Mouse (Mus musculus): ENCODE measurements at regions not wholly inside any gene's neighbourhood (a gene's known extent, or its start where the extent isn't known, plus 50 kb on each side); places are given as distances from the start of the nearest gene placed in this dataset.
A peak's percentile ranks its signal among the peaks of the same experiment; 100 is the strongest.

DNA sequence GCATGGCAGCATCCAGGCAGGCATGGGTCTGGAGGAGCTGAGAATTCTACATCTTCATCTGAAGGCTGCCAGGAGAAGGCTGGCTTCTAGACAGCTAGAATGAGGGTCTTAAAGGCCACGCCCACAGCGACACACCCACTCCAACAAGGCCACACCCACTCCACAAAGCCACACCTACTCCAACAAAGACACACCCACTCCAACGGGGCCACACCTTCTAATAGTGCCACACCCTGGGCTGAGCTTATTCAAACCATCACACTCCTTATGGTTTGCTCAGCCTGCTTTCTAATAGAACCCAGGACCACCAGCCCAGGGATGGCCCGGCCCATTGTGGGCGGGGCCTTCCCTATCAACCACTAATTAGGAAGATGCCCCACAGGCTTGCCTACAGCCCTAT is 149.0 kb downstream of the 2410131K14Rik start:
- Histone ChIP-seq H3K4me2 (replicated peaks; ENCODE audit: low read depth, low read length, severe bottlenecking) (no peak overlapping the region), H3K27ac (replicated peaks; ENCODE audit: low read depth, low read length) (no peak overlapping the region), H3K9ac (ENCODE audit: low read depth, low read length, severe bottlenecking) (no peak overlapping the region), H3K4me3 (replicated peaks; ENCODE audit: low read length) (no peak overlapping the region), H3K9me3 (ENCODE audit: control insufficient read depth, low read length) (peaks cover 6% of the 10 kb centered on the region; the same call in 1 of the 2 replicates), H3K27me3 (ENCODE audit: control insufficient read depth, insufficient read depth, low read length) (no peaks in the 10 kb centered on the region), H3K36me3 (ENCODE audit: control insufficient read depth, insufficient read depth, low read length) (no peaks in the 10 kb centered on the region), H3K4me1 (ENCODE audit: control insufficient read depth, insufficient read depth, low read length) (peaks cover 6% of the 10 kb centered on the region)
- 60% methylated on average over 5 of the region's 5 CpGs for WGBS
- ATAC-seq (ENCODE audit: low FRiP score, low read depth) (no peak), DNase-seq (ENCODE audit: low spot score) (no peak)
- no peak for TF ChIP-seq POLR2A (IDR thresholded peaks at IDR 0.05; ENCODE audit: borderline replicate concordance, extremely low read depth, insufficient read depth, insufficient read length)

DNA sequence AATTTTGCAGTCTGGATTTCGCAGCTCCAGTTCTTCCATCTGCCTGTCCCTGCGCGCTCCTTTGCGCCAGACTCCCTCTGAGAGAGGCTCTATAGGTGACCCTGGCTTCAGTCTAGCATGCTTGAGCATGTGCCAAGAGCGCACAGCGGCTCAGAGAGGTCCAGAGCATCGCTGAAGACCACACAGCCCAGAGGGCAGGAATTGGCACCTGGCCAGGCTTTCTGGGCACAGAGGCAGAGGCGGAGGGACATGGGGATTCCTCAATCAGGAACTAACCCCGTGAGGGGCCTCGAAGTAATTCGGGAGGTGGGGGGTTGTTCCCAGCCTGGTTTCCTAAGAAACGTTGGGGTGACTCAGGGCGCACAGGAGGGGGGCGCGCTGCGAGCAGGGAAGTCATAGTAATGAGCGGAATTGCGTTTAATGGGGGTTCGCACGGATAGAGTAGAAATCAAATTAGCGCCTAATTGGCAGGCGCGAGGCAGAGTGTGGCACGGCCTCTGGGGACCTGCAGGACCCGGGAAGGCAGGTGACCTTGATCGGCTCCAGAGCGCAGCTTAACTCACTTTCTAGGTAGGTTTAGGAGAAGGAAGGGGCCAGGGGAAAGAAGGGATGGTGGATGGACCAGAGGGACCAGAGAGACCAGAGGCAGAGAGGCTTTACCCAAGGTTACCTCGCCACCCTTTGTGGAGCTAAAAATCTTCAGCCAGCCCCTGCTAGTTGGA is 151.1 kb downstream of the 2410131K14Rik start:
- ATAC-seq (ENCODE audit: low FRiP score, low read depth) (no peak), DNase-seq (ENCODE audit: low spot score) (peak; percentile 32)
- Histone ChIP-seq H3K9ac (ENCODE audit: low read depth, low read length, severe bottlenecking) (peak overlapping the region; percentile 22; the same call in 1 of the 2 replicates), H3K27ac (replicated peaks; ENCODE audit: low read depth, low read length) (no peak overlapping the region), H3K36me3 (ENCODE audit: control insufficient read depth, insufficient read depth, low read length) (no peaks in the 10 kb centered on the region), H3K4me2 (replicated peaks; ENCODE audit: low read depth, low read length, severe bottlenecking) (peak overlapping the region; percentile 46), H3K4me3 (replicated peaks; ENCODE audit: low read length) (peak overlapping the region; percentile 17), H3K9me3 (ENCODE audit: control insufficient read depth, low read length) (no peaks in the 10 kb centered on the region), H3K4me1 (ENCODE audit: control insufficient read depth, insufficient read depth, low read length) (peaks cover 6% of the 10 kb centered on the region), H3K27me3 (ENCODE audit: control insufficient read depth, insufficient read depth, low read length) (no peaks in the 10 kb centered on the region)
- no peak for TF ChIP-seq POLR2A (IDR thresholded peaks at IDR 0.05; ENCODE audit: borderline replicate concordance, extremely low read depth, insufficient read depth, insufficient read length)
- 6% methylated on average over 28 of the region's 28 CpGs for WGBS

DNA sequence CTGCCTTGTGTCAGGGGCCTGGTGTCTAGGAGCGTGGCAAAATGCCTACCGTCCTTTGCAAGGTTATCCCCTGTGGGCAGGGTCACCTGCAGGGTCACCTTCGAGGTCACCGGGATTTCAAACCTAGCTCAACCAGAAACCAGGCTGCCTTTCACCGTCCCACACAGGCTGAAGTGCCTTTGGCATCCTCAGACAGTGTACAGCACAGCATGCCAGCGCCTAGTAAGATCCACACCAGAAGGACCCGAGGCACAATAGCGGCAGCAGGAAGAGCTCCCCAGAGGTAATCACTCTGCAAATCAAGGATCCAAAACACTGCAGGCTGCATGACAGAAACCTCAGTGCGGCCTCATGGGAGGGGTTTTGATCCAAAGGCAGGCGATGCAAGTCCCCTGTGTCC is 155.9 kb downstream of the 2410131K14Rik start:
- WGBS: 55% methylated on average over 10 of the region's 10 CpGs
- Histone ChIP-seq H3K4me2 (replicated peaks; ENCODE audit: low read depth, low read length, severe bottlenecking) (no peak overlapping the region), H3K27ac (replicated peaks; ENCODE audit: low read depth, low read length) (no peak overlapping the region), H3K4me1 (ENCODE audit: control insufficient read depth, insufficient read depth, low read length) (peaks cover 4% of the 10 kb centered on the region), H3K4me3 (replicated peaks; ENCODE audit: low read length) (no peak overlapping the region), H3K9ac (ENCODE audit: low read depth, low read length, severe bottlenecking) (no peak overlapping the region), H3K27me3 (ENCODE audit: control insufficient read depth, insufficient read depth, low read length) (no peaks in the 10 kb centered on the region), H3K36me3 (ENCODE audit: control insufficient read depth, insufficient read depth, low read length) (no peaks in the 10 kb centered on the region), H3K9me3 (ENCODE audit: control insufficient read depth, low read length) (peaks cover 6% of the 10 kb centered on the region; the same call in 1 of the 2 replicates)
- TF ChIP-seq POLR2A (IDR thresholded peaks at IDR 0.05; ENCODE audit: borderline replicate concordance, extremely low read depth, insufficient read depth, insufficient read length): no peak
- ATAC-seq (ENCODE audit: low FRiP score, low read depth) (no peak), DNase-seq (ENCODE audit: low spot score) (no peak)

DNA sequence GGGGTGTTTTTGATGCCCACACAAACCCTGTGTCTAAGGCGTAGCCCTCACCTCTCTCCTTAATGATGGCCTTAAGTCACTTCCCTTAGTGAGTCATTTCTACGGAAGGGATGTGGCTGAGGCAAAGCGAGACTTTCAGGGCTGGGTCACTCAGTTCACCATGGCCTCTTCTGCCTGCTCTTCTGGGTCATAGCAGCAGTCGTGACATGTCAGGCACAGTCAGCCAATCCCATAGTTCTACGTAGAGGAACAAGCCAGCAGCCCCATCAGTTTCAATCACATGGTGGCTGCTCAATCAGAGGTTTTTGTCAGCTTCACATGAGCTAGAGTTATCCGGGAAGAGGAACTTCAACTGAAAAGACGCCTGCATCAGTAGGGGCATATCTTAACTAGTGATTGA is 156.1 kb upstream of the Med13l start:
- ATAC-seq (ENCODE audit: low FRiP score, low read depth) (no peak), DNase-seq (ENCODE audit: low spot score) (no peak)
- Histone ChIP-seq H3K9me3 (ENCODE audit: control insufficient read depth, low read length) (peaks cover 6% of the 10 kb centered on the region; the same call in 1 of the 2 replicates), H3K4me3 (replicated peaks; ENCODE audit: low read length) (no peak overlapping the region), H3K4me2 (replicated peaks; ENCODE audit: low read depth, low read length, severe bottlenecking) (no peak overlapping the region), H3K27ac (replicated peaks; ENCODE audit: low read depth, low read length) (no peak overlapping the region), H3K36me3 (ENCODE audit: control insufficient read depth, insufficient read depth, low read length) (no peaks in the 10 kb centered on the region), H3K27me3 (ENCODE audit: control insufficient read depth, insufficient read depth, low read length) (no peaks in the 10 kb centered on the region), H3K4me1 (ENCODE audit: control insufficient read depth, insufficient read depth, low read length) (no peaks in the 10 kb centered on the region), H3K9ac (ENCODE audit: low read depth, low read length, severe bottlenecking) (no peak overlapping the region)
- no peak for TF ChIP-seq POLR2A (IDR thresholded peaks at IDR 0.05; ENCODE audit: borderline replicate concordance, extremely low read depth, insufficient read depth, insufficient read length)
- 71% methylated on average over 7 of the region's 7 CpGs for WGBS

DNA sequence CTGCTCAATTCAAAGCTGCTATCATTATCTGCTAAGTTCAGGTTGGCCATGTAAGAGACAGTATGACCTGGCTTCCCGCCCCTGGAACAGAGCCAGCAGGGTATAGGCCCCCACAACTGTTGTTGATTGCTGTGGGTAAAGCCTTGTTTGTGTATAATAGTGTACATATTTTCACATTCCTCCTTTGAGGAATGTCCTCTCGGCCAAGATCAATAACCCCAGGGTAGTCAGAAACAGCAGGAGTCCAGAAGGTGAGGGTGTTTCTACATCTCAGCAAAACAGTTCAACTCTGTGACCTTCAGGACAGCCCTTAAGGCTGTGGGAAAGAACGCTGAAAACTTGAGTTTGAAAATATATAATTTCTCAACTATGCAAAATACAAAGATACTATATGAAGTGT is 155.1 kb upstream of the Med13l start:
- 89% methylated on average over 3 of the region's 3 CpGs for WGBS
- no peak overlapping the region for H3K4me2 ChIP-seq (replicated peaks; ENCODE audit: low read depth, low read length, severe bottlenecking)
- H3K27ac ChIP-seq (replicated peaks; ENCODE audit: low read depth, low read length): no peak overlapping the region
- H3K36me3 ChIP-seq (ENCODE audit: control insufficient read depth, insufficient read depth, low read length): no peaks in the 10 kb centered on the region
- H3K4me3 ChIP-seq (replicated peaks; ENCODE audit: low read length): no peak overlapping the region
- ATAC-seq (ENCODE audit: low FRiP score, low read depth) (no peak), DNase-seq (ENCODE audit: low spot score) (no peak)
- TF ChIP-seq POLR2A (IDR thresholded peaks at IDR 0.05; ENCODE audit: borderline replicate concordance, extremely low read depth, insufficient read depth, insufficient read length): no peak
- no peak overlapping the region for H3K9ac ChIP-seq (ENCODE audit: low read depth, low read length, severe bottlenecking)
- peaks cover 6% of the 10 kb centered on the region; the same call in 1 of the 2 replicates for H3K9me3 ChIP-seq (ENCODE audit: control insufficient read depth, low read length)
- H3K27me3 ChIP-seq (ENCODE audit: control insufficient read depth, insufficient read depth, low read length): no peaks in the 10 kb centered on the region
- H3K4me1 ChIP-seq (ENCODE audit: control insufficient read depth, insufficient read depth, low read length): no peaks in the 10 kb centered on the region
